Mouse (Mus musculus): Measurements from ENCODE around the gene Armh3. TPM values are rescaled to one million over a fixed set of nuclear protein-coding genes. Genes with fewer than 3 reads are reported as not detected.
A peak's percentile ranks its signal among the peaks of the same experiment; 100 is the strongest.
"Not testable (repeated sequence)": the region's sequence is repeated elsewhere in the genome, so short reads cannot be mapped to it uniquely, and the experiment has no call there.

Armh3 gene
- polyA plus RNA-seq, 1 experiment from 2014 or later: 13.6 TPM

GRCm38 (mm10) chr19:46004814-46005466, 6.7 kb upstream of the Armh3 start:
- Histone ChIP-seq H3K27ac (ENCODE audit: poor library complexity, severe bottlenecking) (no peak overlapping the region), H3K9me3 (replicated peaks) (no peaks in the 10 kb centered on the region), H3K4me1 (replicated peaks) (peaks cover 16% of the 10 kb centered on the region), H3K9ac (no peak overlapping the region), H3K36me3 (peaks cover 15% of the 10 kb centered on the region), H3K4me3 (no peak overlapping the region), H3K27me3 (replicated peaks) (no peaks in the 10 kb centered on the region), H3K4me2 (peak overlapping the region; percentile 95)
- ATAC-seq (ENCODE audit: insufficient number of reproducible peaks, low FRiP score): no peak
- WGBS: 75% methylated on average over 17 of the region's 17 CpGs

DNA sequence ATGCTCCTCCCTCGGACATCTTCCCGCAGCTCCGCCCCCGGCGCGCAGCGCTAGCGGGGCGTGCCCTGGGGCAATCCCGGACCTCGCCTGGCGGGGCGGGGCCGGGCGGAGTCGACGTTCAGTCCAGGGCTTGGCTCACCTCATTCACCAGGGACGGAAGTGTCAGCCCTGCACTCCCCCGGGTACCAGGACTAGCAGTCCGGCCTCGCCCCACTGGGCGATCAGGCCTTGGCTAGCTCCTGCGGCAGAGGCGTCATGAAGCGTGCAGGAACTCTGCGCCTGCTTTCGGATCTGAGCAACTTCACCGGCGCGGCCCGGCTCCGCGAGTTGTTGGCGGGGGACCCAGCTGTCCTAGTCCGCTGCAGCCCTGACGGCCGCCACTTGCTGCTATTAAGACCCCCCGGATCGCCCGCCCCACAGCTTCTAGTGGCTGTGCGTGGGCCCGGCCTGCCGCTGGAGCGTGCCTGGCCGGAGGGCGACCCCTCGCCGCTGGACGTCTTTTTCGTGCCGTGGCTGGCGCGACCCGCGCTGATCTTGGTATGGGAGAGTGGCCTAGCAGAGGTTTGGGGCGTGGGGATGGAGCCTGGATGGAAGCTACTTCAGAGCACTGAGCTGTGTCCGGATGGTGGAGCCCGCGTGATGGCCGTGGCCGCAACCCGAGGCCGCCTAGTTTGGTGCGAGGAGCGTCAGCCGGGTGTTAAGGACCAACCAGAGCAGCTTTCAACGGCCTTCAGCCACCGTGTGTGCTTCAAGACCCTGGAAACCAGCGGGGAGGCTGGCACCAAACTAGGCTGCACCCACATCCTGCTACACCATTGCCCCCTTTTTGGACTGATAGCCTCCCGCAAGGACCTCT, 5.3 kb upstream of the Armh3 start, which contains the start of gene Hps6:
TSS of gene Hps6 (plus strand) at position 138 of the 856 bp plus-strand sequence.
- under 1% methylated on average over 68 of the region's 70 CpGs for WGBS
- peak; percentile 93 for ATAC-seq (ENCODE audit: insufficient number of reproducible peaks, low FRiP score)

DNA sequence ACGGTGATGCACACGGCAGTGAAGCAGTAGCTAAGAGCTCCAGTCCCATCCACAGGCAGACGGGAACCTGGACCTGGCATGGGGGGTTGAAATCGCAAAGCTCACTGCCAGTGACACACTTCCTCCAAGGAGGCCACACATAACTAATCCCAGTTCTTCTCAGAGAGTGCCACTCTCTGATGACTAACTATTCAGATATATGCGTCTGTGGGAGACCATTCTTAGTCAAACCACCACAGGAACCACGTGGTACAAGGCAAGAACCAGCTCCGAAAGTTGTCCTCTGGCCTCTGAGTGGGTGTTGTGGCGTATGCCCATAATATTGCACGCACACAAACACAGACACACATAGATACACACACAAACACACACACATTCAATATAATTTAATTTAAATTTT, 4.0 kb upstream of the Armh3 start:
- WGBS: 72% methylated on average over 9 of the region's 9 CpGs
- Histone ChIP-seq H3K27me3 (replicated peaks) (no peaks in the 10 kb centered on the region), H3K9me3 (replicated peaks) (no peaks in the 10 kb centered on the region), H3K4me1 (replicated peaks) (peaks cover 18% of the 10 kb centered on the region), H3K27ac (ENCODE audit: poor library complexity, severe bottlenecking) (no peak overlapping the region), H3K36me3 (peaks cover 6% of the 10 kb centered on the region), H3K4me3 (no peak overlapping the region), H3K4me2 (no peak overlapping the region), H3K9ac (no peak overlapping the region)
- ATAC-seq (ENCODE audit: insufficient number of reproducible peaks, low FRiP score): no peak

More for the DNA sequence above, 5.3 kb upstream of the Armh3 start, which contains the start of gene Hps6:
- peak within 1 kb of the TSS; percentile 88 for H3K9ac ChIP-seq
- no peaks in the 10 kb centered on the region for H3K27me3 ChIP-seq (replicated peaks)
- no peaks in the 10 kb centered on the region for H3K9me3 ChIP-seq (replicated peaks)
- peaks cover 16% of the 10 kb centered on the region for H3K4me1 ChIP-seq (replicated peaks)
- peak within 1 kb of the TSS; percentile 71 for H3K4me3 ChIP-seq
- H3K4me2 ChIP-seq: peak within 1 kb of the TSS; percentile 95
- peak within 1 kb of the TSS; percentile 28; the same call in 1 of the 2 replicates for H3K27ac ChIP-seq (ENCODE audit: poor library complexity, severe bottlenecking)
- H3K36me3 ChIP-seq: peaks cover 15% of the 10 kb centered on the region

DNA sequence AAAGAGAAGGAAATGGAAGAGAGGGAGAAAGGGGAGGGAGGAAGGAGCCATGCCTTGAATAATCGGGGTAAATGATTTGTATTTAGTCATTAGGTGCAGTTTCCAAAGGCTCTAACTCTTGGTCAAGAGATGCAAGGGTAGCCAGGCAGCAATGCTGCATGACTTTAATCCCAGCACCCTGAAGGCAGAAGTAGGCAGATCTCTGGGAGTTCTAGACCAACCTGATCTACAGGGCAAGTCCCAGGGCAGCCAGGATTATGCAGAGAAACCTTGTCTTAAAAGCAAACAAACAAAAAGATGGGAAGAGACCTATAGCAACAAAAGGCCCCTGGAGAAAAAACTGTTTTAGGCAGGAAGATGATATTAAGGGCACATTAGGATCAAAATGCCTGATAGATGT, 1.1 kb upstream of the Armh3 start:
- WGBS: 58% methylated on average over 1 of the region's 1 CpGs
- H3K9ac ChIP-seq: no peak overlapping the region

DNA sequence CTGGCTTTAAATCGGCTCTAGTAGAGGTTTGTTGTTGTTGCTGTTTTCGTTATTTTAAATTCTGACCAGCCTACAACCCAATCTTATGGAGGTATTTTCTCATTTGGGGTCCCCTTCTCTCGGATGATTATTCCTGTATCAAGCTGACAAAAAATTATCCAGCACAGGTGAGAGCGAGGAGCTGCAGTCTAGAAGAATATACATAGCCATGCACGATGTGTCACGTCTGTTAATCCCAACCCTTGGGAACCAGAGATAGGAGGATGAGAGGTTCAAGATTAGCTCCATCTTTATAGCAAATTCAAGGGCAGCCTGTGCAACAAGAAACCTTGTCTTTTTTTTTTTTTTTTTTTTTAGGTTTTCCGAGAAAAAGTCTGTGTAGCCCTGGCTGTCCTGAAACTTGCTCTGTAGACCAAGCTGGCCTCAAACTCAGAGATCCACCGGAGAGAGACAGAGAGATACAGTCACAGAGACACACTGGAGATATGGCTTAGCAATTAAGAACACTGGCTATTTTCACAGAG, 468 bp upstream of the Armh3 start:
- WGBS: 13% methylated on average over 8 of the region's 8 CpGs
- no peak for ATAC-seq (ENCODE audit: insufficient number of reproducible peaks, low FRiP score)
- no peak overlapping the region for H3K27ac ChIP-seq (ENCODE audit: poor library complexity, severe bottlenecking)
- H3K4me1 ChIP-seq (replicated peaks): 0 out of 2 replicates have a peak, but pooled peaks cover 2% of the 10 kb centered on the region
- H3K9ac ChIP-seq: peak overlapping the region; percentile 79; the same call in 1 of the 2 replicates
- no peaks in the 10 kb centered on the region for H3K27me3 ChIP-seq (replicated peaks)
- peaks cover 16% of the 10 kb centered on the region for H3K36me3 ChIP-seq
- peaks cover 3% of the 10 kb centered on the region; the same call in 1 of the 2 replicates for H3K9me3 ChIP-seq (replicated peaks)
- peak overlapping the region; percentile 71 for H3K4me2 ChIP-seq
- H3K4me3 ChIP-seq: peak overlapping the region; percentile 88

More for the DNA sequence above, 1.1 kb upstream of the Armh3 start:
- Histone ChIP-seq H3K9me3 (replicated peaks) (peaks cover 3% of the 10 kb centered on the region; the same call in 1 of the 2 replicates), H3K4me2 (no peak overlapping the region), H3K36me3 (peaks cover 11% of the 10 kb centered on the region), H3K4me3 (no peak overlapping the region), H3K4me1 (replicated peaks) (peaks cover 7% of the 10 kb centered on the region), H3K27ac (ENCODE audit: poor library complexity, severe bottlenecking) (no peak overlapping the region), H3K27me3 (replicated peaks) (no peaks in the 10 kb centered on the region)
- no peak for ATAC-seq (ENCODE audit: insufficient number of reproducible peaks, low FRiP score)

- whole genome bisulfite sequencing: 62% methylated on average over 5 of the region's 5 CpGs
- peaks cover 16% of the 10 kb centered on the region for H3K36me3 ChIP-seq
- peak overlapping the region; percentile 79 for H3K9ac ChIP-seq
- peak overlapping the region; percentile 88 for H3K4me3 ChIP-seq
- H3K27me3 ChIP-seq (replicated peaks): no peaks in the 10 kb centered on the region
- H3K9me3 ChIP-seq (replicated peaks): peaks cover 3% of the 10 kb centered on the region; the same call in 1 of the 2 replicates
- ATAC-seq (ENCODE audit: insufficient number of reproducible peaks, low FRiP score): no peak
- 0 out of 2 replicates have a peak, but pooled peaks cover 2% of the 10 kb centered on the region for H3K4me1 ChIP-seq (replicated peaks)
- peak overlapping the region; percentile 71 for H3K4me2 ChIP-seq
- H3K27ac ChIP-seq (ENCODE audit: poor library complexity, severe bottlenecking): no peak overlapping the region
Measured at GRCm38 (mm10) chr19:45997365-45997764, 923 bp downstream of the Armh3 start.

DNA sequence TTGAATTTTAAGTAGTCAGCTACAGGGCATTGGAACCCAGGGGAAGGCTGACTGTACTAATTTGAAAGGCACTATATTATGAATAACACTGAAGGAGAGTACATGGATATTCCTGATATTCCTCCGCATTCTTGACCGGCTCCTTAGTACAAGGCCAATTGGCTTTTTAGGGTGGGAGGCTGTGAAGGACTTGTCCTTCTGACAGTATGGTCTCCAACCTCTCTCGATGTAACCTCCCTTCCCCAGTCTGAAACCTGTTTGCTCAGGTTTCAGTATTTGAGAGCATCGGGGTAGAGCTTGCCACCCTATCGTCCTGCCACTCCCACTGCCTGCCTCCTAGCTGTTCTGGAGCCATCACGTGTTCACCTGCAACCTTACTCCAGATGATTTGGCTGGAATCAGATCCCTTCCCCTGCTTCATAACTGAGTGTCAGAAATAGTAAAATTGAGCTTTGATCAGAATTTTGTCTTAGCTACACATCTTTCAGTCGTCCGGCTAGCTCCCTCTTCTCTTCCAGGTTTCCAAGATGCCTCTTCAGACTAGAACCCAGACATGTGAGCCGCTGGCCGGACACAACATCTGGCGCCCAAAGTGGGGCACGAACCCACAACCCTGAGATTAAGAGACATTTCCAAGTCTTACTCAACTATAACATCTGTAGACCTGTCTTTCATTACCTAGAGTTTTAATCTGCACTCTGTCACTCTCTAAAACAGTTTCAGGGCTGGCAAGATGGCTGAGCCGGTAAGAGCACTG, 4.1 kb downstream of the Armh3 start:
- no peak for ATAC-seq (ENCODE audit: insufficient number of reproducible peaks, low FRiP score)
- WGBS: 92% methylated on average over 13 of the region's 13 CpGs
- Histone ChIP-seq H3K27me3 (replicated peaks) (no peaks in the 10 kb centered on the region), H3K4me2 (no peak overlapping the region), H3K9me3 (replicated peaks) (peaks cover 3% of the 10 kb centered on the region; the same call in 1 of the 2 replicates), H3K4me1 (replicated peaks) (0 out of 2 replicates have a peak, but pooled peaks cover 2% of the 10 kb centered on the region), H3K9ac (no peak overlapping the region), H3K36me3 (peaks cover 16% of the 10 kb centered on the region), H3K27ac (ENCODE audit: poor library complexity, severe bottlenecking) (no peak overlapping the region), H3K4me3 (no peak overlapping the region)

DNA sequence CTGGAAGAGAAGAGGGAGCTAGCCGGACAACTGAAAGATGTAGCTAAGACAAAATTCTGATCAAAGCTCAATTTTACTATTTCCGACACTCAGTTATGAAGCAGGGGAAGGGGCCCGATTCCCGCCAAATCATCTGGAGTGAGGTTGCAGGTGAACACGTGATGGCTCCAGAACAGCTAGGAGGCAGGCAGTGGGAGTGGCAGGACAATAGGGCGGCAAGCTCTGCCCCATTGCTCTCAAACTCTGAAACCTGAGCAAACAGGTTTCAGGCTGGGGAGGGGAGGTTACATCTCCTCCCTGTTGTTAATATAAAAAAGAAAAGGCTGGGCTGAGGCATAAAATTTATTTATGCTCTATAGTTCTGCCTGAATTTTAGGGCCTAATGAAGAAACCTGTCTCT, 4.8 kb downstream of the Armh3 start:
- not testable (repeated sequence) for H3K4me1 ChIP-seq (replicated peaks); H3K9me3 ChIP-seq (replicated peaks); H3K27me3 ChIP-seq (replicated peaks); ATAC-seq (ENCODE audit: insufficient number of reproducible peaks, low FRiP score); H3K4me2 ChIP-seq; H3K27ac ChIP-seq (ENCODE audit: poor library complexity, severe bottlenecking); H3K4me3 ChIP-seq; H3K9ac ChIP-seq
- WGBS: 83% methylated on average over 6 of the region's 6 CpGs
- H3K36me3 ChIP-seq: peaks cover 18% of the 10 kb centered on the region

- peaks cover 3% of the 10 kb centered on the region; the same call in 1 of the 2 replicates for H3K9me3 ChIP-seq (replicated peaks)
- no peak overlapping the region for H3K9ac ChIP-seq
- no peak overlapping the region for H3K4me3 ChIP-seq
- H3K4me2 ChIP-seq: no peak overlapping the region
- H3K27me3 ChIP-seq (replicated peaks): no peaks in the 10 kb centered on the region
- peaks cover 26% of the 10 kb centered on the region for H3K36me3 ChIP-seq
- 94% methylated on average over 3 of the region's 3 CpGs for WGBS
- H3K4me1 ChIP-seq (replicated peaks): no peaks in the 10 kb centered on the region
- no peak for ATAC-seq (ENCODE audit: insufficient number of reproducible peaks, low FRiP score)
- H3K27ac ChIP-seq (ENCODE audit: poor library complexity, severe bottlenecking): no peak overlapping the region
Measured at GRCm38 (mm10) chr19:45991171-45991570, 7.1 kb downstream of the Armh3 start.

GRCm38 (mm10) chr19:45988238-45988637, 10.1 kb downstream of the Armh3 start:
- no peak for ATAC-seq (ENCODE audit: insufficient number of reproducible peaks, low FRiP score)
- Histone ChIP-seq H3K9me3 (replicated peaks) (no peaks in the 10 kb centered on the region), H3K27me3 (replicated peaks) (no peaks in the 10 kb centered on the region), H3K4me3 (no peak overlapping the region), H3K4me1 (replicated peaks) (no peaks in the 10 kb centered on the region), H3K36me3 (peaks cover 10% of the 10 kb centered on the region; the same call in 1 of the 2 replicates), H3K9ac (no peak overlapping the region), H3K27ac (ENCODE audit: poor library complexity, severe bottlenecking) (no peak overlapping the region), H3K4me2 (no peak overlapping the region)
- 90% methylated on average over 3 of the region's 3 CpGs for WGBS
